Mouse (Mus musculus): ENCODE measurements around the gene Ceacam20. TPM values are rescaled to one million over a fixed set of nuclear protein-coding genes. Genes with fewer than 3 reads are reported as not detected.
A peak's percentile ranks its signal among the peaks of the same experiment; 100 is the strongest.

The Ceacam20 gene
- total RNA-seq (2014; rRNA removed) (not detected in 2 replicates), polyA plus RNA-seq (2015; fragmentation: Nextera tagmentation; extraction: Ambion mirVana) (not detected in 2 replicates)

DNA sequence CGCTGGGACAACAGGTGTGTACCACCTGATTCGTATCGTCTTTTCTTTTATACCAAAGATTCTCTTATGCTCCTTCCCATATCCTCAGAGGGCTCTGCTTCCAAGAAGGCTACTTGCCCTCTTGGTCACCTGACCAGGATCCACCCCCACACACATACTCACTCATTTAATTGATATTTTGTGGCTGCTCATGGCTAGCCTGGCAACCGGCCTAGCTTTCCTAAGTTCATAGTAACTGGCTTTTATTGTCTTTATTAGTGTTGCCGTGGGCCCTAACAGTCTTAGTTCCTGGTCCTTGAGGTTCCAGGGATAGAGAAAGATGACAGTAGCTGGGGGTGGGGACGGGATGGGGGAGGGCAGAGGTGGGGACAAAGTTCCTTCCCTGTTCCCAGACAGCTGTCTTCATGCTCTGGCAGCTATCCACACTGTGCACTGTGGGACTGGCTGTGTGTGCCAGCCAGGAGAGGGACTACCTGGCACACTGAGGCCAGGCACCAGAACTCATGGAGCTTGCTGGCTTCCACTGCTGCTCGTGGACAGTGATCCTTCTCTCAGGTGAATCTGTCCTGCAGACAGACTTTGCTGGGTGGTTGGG is at the start of gene Ceacam20:
TSS of gene Ceacam20 (plus strand) at position 428 of the 595 bp plus-strand sequence.
- Histone ChIP-seq H3K9ac (replicated peaks; ENCODE audit: low read length, poor library complexity, severe bottlenecking) (no peak within 1 kb of the TSS), H3K4me1 (ENCODE audit: insufficient read depth, low read length) (no peaks in the 10 kb centered on the region), H3K4me3 (ENCODE audit: low read depth, low read length) (no peak within 1 kb of the TSS), H3K4me2 (ENCODE audit: low read depth, low read length, poor library complexity, severe bottlenecking) (no peak within 1 kb of the TSS), H3K36me3 (ENCODE audit: insufficient read depth, low read length) (no peaks in the 10 kb centered on the region), H3K27ac (ENCODE audit: low read depth, low read length) (no peak within 1 kb of the TSS), H3K9me3 (ENCODE audit: low read length) (peaks cover 10% of the 10 kb centered on the region; the same call in 1 of the 2 replicates), H3K27me3 (ENCODE audit: insufficient read depth, low read length) (no peaks in the 10 kb centered on the region)
- DNase-seq (ENCODE audit: low spot score) = no peak
- ATAC-seq (ENCODE audit: low FRiP score) = no peak
- TF ChIP-seq CTCF (IDR thresholded peaks at IDR 0.05) = no peak
- 77% methylated on average over 7 of the region's 7 CpGs for WGBS

DNA sequence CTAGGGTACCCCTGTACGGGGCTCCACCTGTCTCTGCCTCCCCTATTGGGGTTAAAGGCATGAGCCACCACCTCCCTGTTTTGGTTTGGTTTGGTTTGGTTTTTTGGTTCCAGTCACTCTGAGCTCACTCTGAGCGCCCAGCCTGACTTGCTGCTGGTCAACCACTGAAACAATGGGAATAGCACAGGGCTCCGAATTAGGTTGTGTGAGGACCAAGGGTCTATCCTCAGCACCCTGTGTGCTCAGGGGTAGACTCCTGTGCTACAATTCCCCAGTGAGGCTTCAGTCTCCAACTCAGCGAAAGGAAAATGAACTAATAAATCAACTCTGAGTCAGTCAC is 45.1 kb upstream of the Ceacam20 start:
- peak; percentile 8; the same call in 1 of the 2 replicates for ATAC-seq (ENCODE audit: low FRiP score)
- no peak for TF ChIP-seq CTCF (IDR thresholded peaks at IDR 0.05)
- Histone ChIP-seq H3K27me3 (ENCODE audit: insufficient read depth, low read length) (no peaks in the 10 kb centered on the region), H3K4me1 (ENCODE audit: insufficient read depth, low read length) (no peaks in the 10 kb centered on the region), H3K9me3 (ENCODE audit: low read length) (no peaks in the 10 kb centered on the region), H3K4me3 (ENCODE audit: low read depth, low read length) (peak overlapping the region; percentile 76), H3K9ac (replicated peaks; ENCODE audit: low read length, poor library complexity, severe bottlenecking) (peak overlapping the region; percentile 96; the same call in 1 of the 2 replicates), H3K36me3 (ENCODE audit: insufficient read depth, low read length) (peaks cover 17% of the 10 kb centered on the region), H3K27ac (ENCODE audit: low read depth, low read length) (0 out of 2 replicates have a peak overlapping the region, but pooled peaks have one; percentile 43), H3K4me2 (ENCODE audit: low read depth, low read length, poor library complexity, severe bottlenecking) (peak overlapping the region; percentile 63)
- WGBS = 30% methylated on average over 4 of the region's 4 CpGs
- DNase-seq (ENCODE audit: low spot score) = no peak

DNA sequence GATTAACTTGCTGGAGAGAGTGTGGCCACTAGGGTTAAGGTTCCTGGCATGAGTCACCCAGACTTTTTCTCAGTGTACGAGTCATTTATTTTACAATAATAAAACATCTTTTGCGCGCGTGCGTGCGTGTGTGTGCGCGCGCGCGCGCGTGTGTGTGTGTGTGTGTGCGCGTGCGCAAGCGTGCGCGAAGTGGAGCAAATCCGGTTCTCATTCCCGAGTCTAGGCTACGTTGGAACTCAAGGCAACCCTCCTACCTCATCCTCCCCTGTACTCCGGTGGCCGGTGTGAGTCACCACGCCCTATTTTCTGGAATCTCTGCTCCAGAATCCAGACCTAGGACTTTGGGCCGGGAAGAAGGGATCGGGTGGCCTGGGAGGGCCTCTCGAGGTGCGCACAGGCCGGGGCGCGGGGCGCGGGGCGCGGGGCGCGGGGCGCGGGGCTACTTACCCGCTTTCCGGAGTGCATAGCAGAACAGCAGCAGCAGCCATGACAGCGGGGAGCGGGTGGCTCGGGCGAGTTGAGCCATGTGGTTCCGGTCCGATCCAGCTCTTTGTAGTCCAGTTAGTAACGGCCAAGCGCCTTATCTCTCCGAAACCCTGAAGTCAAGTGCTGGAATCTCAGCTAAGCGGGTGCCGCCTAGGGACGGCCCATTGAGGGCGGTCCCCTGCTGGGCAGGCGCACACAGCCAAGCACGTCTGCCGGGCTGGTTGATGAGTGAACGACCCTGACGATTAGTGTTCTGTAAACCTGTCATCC is 44.5 kb upstream of the Ceacam20 start, which contains the start of gene Pvr:
TSS of gene Pvr (minus strand) at position 655 of the 756 bp plus-strand sequence.
- peak; percentile 49 for TF ChIP-seq CTCF (IDR thresholded peaks at IDR 0.05)
- WGBS = under 1% methylated on average over 52 of the region's 60 CpGs
- Histone ChIP-seq H3K4me3 (ENCODE audit: low read depth, low read length) (peak within 1 kb of the TSS; percentile 76), H3K9ac (replicated peaks; ENCODE audit: low read length, poor library complexity, severe bottlenecking) (peak within 1 kb of the TSS; percentile 96), H3K27me3 (ENCODE audit: insufficient read depth, low read length) (no peaks in the 10 kb centered on the region), H3K36me3 (ENCODE audit: insufficient read depth, low read length) (peaks cover 17% of the 10 kb centered on the region), H3K9me3 (ENCODE audit: low read length) (no peaks in the 10 kb centered on the region), H3K4me1 (ENCODE audit: insufficient read depth, low read length) (no peaks in the 10 kb centered on the region), H3K4me2 (ENCODE audit: low read depth, low read length, poor library complexity, severe bottlenecking) (peak within 1 kb of the TSS; percentile 63), H3K27ac (ENCODE audit: low read depth, low read length) (peak within 1 kb of the TSS; percentile 98)
- peak; percentile 84 for ATAC-seq (ENCODE audit: low FRiP score)
- DNase-seq (ENCODE audit: low spot score) = peak; percentile 73

GRCm38 (mm10) chr7:19923354-19923753 is 41.9 kb upstream of the Ceacam20 start:
- no peaks in the 10 kb centered on the region for H3K27me3 ChIP-seq (ENCODE audit: insufficient read depth, low read length)
- no peak overlapping the region for H3K9ac ChIP-seq (replicated peaks; ENCODE audit: low read length, poor library complexity, severe bottlenecking)
- H3K4me3 ChIP-seq (ENCODE audit: low read depth, low read length) = no peak overlapping the region
- no peak for DNase-seq (ENCODE audit: low spot score)
- no peak overlapping the region for H3K4me2 ChIP-seq (ENCODE audit: low read depth, low read length, poor library complexity, severe bottlenecking)
- 0 out of 2 replicates have a peak, but pooled peaks cover 1% of the 10 kb centered on the region for H3K36me3 ChIP-seq (ENCODE audit: insufficient read depth, low read length)
- H3K27ac ChIP-seq (ENCODE audit: low read depth, low read length) = no peak overlapping the region
- 54% methylated on average over 2 of the region's 2 CpGs for WGBS
- ATAC-seq (ENCODE audit: low FRiP score) = no peak
- no peaks in the 10 kb centered on the region for H3K4me1 ChIP-seq (ENCODE audit: insufficient read depth, low read length)
- no peak for TF ChIP-seq CTCF (IDR thresholded peaks at IDR 0.05)
- H3K9me3 ChIP-seq (ENCODE audit: low read length) = no peaks in the 10 kb centered on the region

- Histone ChIP-seq H3K9ac (replicated peaks; ENCODE audit: low read length, poor library complexity, severe bottlenecking) (no peak overlapping the region), H3K4me2 (ENCODE audit: low read depth, low read length, poor library complexity, severe bottlenecking) (no peak overlapping the region), H3K36me3 (ENCODE audit: insufficient read depth, low read length) (no peaks in the 10 kb centered on the region), H3K27ac (ENCODE audit: low read depth, low read length) (no peak overlapping the region), H3K27me3 (ENCODE audit: insufficient read depth, low read length) (no peaks in the 10 kb centered on the region), H3K4me1 (ENCODE audit: insufficient read depth, low read length) (no peaks in the 10 kb centered on the region), H3K4me3 (ENCODE audit: low read depth, low read length) (no peak overlapping the region), H3K9me3 (ENCODE audit: low read length) (no peaks in the 10 kb centered on the region)
- no peak for DNase-seq (ENCODE audit: low spot score)
- TF ChIP-seq CTCF (IDR thresholded peaks at IDR 0.05) = no peak
- WGBS = 15% methylated on average over 9 of the region's 15 CpGs
- ATAC-seq (ENCODE audit: low FRiP score) = no peak
Measured at GRCm38 (mm10) chr7:19923797-19924196, 41.4 kb upstream of the Ceacam20 start.

GRCm38 (mm10) chr7:19925376-19925775 is 39.8 kb upstream of the Ceacam20 start:
- Histone ChIP-seq H3K36me3 (ENCODE audit: insufficient read depth, low read length) (no peaks in the 10 kb centered on the region), H3K9me3 (ENCODE audit: low read length) (no peaks in the 10 kb centered on the region), H3K4me2 (ENCODE audit: low read depth, low read length, poor library complexity, severe bottlenecking) (no peak overlapping the region), H3K4me3 (ENCODE audit: low read depth, low read length) (no peak overlapping the region), H3K4me1 (ENCODE audit: insufficient read depth, low read length) (no peaks in the 10 kb centered on the region), H3K9ac (replicated peaks; ENCODE audit: low read length, poor library complexity, severe bottlenecking) (no peak overlapping the region), H3K27me3 (ENCODE audit: insufficient read depth, low read length) (no peaks in the 10 kb centered on the region), H3K27ac (ENCODE audit: low read depth, low read length) (no peak overlapping the region)
- TF ChIP-seq CTCF (IDR thresholded peaks at IDR 0.05) = no peak
- ATAC-seq (ENCODE audit: low FRiP score) (no peak), DNase-seq (ENCODE audit: low spot score) (no peak)
- WGBS = 81% methylated on average over 1 of the region's 1 CpGs
